Mouse (Mus musculus): ENCODE results near the gene Ccr9.

DNA sequence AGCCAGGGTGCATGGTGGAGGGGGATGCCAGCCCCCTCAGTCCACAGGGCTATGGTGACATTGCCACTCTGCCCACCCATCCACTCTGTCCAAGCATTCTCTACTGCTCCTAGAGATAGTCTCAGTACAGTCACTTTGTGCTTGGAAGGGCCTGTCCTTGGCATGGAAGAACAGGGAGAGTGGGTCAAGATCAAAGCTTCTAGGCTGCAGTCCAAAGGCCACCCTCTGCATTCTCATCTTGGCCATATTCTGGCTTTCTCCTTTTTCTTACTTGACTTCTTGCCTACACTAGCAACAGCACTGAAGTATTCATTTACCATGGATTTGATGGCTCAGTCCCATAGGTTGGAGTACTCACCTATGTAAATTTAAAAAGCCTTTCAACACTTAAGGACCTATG is 40.0 kb upstream of the Ccr9 start:
- TF ChIP-seq CTCF (IDR thresholded peaks at IDR 0.05) (no peak), POLR2A (IDR thresholded peaks at IDR 0.05; ENCODE audit: insufficient read depth, low read depth, low read length) (no peak)
